Mouse (Mus musculus): ENCODE measurements around the gene Lrrc10b.

DNA sequence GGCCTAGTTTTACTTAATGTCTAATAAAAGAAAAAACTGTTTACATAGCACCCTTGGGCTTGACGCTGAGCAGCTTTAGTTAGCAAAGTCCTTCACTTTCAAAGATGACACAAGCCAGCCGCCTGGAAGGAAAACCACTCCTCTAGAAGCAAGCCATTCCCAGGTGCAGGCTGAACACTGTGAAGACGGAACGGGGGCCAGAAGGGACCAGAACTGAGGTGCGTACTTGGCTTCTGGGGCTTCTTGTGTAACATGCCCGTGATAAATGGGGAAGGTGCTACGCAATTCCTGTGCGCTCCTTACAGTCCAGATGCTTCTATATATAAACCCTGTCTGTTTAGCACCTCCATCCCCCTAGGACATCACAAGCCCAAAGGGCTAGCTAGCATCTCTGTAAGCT is 43.3 kb upstream of the Lrrc10b start:
- TF ChIP-seq EP300 (optimal IDR thresholded peaks at IDR 0.05) (no peak), CTCF (IDR thresholded peaks at IDR 0.05; ENCODE audit: low read depth) (no peak)
